Mouse (Mus musculus): ENCODE measurements around the gene Cd3d. TPM values are rescaled to one million over a fixed set of nuclear protein-coding genes. Genes with fewer than 3 reads are reported as not detected.

Cd3d gene
- 100 to 1,000 TPM; 108 to 125 TPM for total RNA-seq (2023)

DNA sequence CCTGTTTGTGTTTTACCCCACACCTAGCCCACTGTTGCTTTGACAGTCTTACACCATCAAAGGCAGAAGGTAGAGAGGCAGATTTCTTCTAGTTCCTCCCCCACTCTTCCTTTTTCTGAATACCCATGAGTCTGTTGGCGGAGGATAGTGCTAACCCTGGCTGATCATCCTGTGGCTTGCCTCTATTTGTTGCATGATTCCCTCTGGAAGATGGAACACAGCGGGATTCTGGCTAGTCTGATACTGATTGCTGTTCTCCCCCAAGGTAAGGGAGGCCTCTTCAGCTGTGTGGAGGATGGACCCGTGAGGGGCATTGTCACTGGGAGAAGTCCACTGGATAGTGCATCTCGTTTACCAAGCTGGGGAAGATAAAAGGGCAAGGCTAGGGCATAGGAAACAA, at the start of gene Cd3d:
TSS of gene Cd3d (plus strand) at position 111 of the 400 bp plus-strand sequence.

DNA sequence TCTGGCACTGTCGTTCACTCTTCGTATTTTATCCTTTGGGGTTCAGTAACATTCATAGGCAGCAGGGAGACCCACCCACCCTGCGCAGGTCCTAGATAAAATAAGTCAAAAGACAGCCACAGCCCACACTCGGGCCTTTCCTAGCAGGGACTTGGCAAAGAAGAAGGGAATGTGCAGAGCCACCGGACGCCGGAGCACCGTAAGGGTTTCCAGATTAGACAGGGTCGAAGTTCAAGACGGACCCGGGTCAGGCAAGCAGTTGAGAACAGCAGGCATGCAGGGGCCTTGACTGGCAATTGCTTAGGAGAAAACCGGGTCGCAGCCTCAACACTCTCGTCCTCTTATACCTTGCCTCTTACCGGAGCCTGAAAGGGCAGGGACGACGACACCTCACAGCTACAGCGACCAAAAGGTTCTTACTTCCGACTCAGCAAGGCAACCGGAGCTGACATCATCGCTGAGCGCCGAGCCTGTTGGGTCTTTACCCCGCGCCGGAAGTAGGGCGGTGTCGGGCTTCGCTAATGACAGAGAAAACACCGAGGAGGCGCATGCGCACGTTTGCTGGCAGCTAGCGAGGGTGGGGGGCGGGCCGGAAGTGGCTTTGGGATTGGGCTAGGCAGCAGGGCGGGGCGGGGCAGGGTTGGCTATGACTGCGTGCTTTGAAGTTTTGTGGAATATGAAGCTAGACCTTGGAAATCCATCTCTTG, 16.3 kb upstream of the Cd3d start, which contains the start of gene Ube4a:
TSS of gene Ube4a (minus strand) at position 475 of the 707 bp plus-strand sequence.

DNA sequence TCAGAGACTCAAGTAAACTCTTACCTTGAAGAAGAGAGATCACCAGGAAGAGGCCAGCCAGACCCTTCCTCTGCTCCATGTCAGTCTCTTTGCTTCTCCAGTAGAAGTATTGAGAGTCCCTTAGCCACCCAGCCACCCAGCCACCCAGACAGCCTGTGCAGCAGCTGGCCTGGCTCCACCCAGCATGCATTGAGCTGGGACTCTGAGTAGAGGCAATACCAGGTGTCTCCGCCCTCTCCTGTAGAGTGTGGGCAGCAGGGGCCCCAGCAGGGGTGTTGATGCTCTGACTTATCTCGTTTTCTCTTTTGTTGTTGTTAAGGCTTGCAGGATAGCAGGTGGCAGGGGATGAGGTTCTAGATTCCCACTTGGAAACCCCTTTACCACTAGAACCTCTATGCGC, 1.3 kb upstream of the Cd3d start, which contains the start of gene Cd3g:
TSS of gene Cd3g (minus strand) at position 190 of the 400 bp plus-strand sequence.

GRCm38 (mm10) chr9:45009180-45010078, 27.8 kb downstream of the Cd3d start, which contains the start of gene Cd3e:
Cd3e (minus strand) TSS chr9:45009627.

Other genes starting within 250 kb of the Cd3d start
- 1 to 10 TPM; 1.3 to 1.5 TPM for gene Phldb1, start 246.6 kb upstream of the Cd3d start, total RNA-seq (2023)
- gene Arcn1, start 213.9 kb upstream of the Cd3d start, total RNA-seq (2023), result 10 to 100 TPM; 79.7 to 81.0 TPM
- gene Ift46, start 213.9 kb upstream of the Cd3d start, total RNA-seq (2023), result 10 to 100 TPM; 22.1 to 26.1 TPM
- under 1 TPM; 0.18 to 0.71 TPM for gene Tmem25, start 182.5 kb upstream of the Cd3d start, total RNA-seq (2023)
- under 1 TPM; 0.64 to 0.81 TPM for gene Ttc36, start 178.7 kb upstream of the Cd3d start, total RNA-seq (2023)
- 10 to 100 TPM; 38.1 to 46.8 TPM for gene Kmt2a, start 100.5 kb upstream of the Cd3d start, total RNA-seq (2023)
- gene Atp5l, start 61.0 kb upstream of the Cd3d start, total RNA-seq (2023), result 100 to 1,000 TPM; 161 to 170 TPM
- gene Ube4a, start 16.2 kb upstream of the Cd3d start, total RNA-seq (2023), result 10 to 100 TPM; 69.0 to 81.5 TPM
- gene Cd3g, start 1.4 kb upstream of the Cd3d start, total RNA-seq (2023), result 1 to 10 TPM in 1 of 2 experiments, under 1 TPM in 1; 0.81 to 1.1 TPM
- 1 to 10 TPM in 1 of 2 experiments, under 1 TPM in 1; 0.86 to 1.1 TPM for gene Cd3e, start 27.8 kb downstream of the Cd3d start, total RNA-seq (2023)
- gene Mpzl2, start 58.0 kb downstream of the Cd3d start, total RNA-seq (2023), result not detected
- gene Mpzl3, start 73.4 kb downstream of the Cd3d start, total RNA-seq (2023), result 10 to 100 TPM in 1 of 2 experiments, 1 to 10 TPM in 1; 8.5 to 11.9 TPM
- 100 to 1,000 TPM in 1 of 2 experiments, 10 to 100 TPM in 1; 97.6 to 103 TPM for gene Jaml, start 97.4 kb downstream of the Cd3d start, total RNA-seq (2023)
- 1 to 10 TPM in 1 of 2 experiments, under 1 TPM in 1; 0.72 to 1.4 TPM for gene Scn2b, start 136.0 kb downstream of the Cd3d start, total RNA-seq (2023)
- gene Scn4b, start 156.6 kb downstream of the Cd3d start, total RNA-seq (2023), result under 1 TPM in 1 of 2 experiments, not detected in 1; 0.26 TPM
- gene BC049352, start 200.2 kb downstream of the Cd3d start, total RNA-seq (2023), result not detected
- not detected for gene Tmprss4, start 222.3 kb downstream of the Cd3d start, total RNA-seq (2023)

Data from neutrophil, adult 83 days (primary cell).